Mouse (Mus musculus) limb, embryonic 13.5 days (tissue): ENCODE measurements at regions not wholly inside any gene's neighbourhood (a gene's known extent, or its start where the extent isn't known, plus 50 kb on each side); places are given as distances from the start of the nearest gene placed in this dataset.

Source experiments
- ATAC-seq: fragments of 200-750 bp; cut with Nextera tagmentation; 2 replicates; pipeline ENCODE4 v1.8.0; 2017; ENCODE audit warnings: low read depth, moderate number of reproducible peaks, moderate TSS enrichment; ENCODE audit not compliant: low FRiP score
- H3K27ac ChIP-seq: fragments of 300-500 bp; sonication (generic); 2 replicates; pipeline ENCODE4 v1.5.1; 2015; ENCODE audit warnings: inconsistent platforms, mild to moderate bottlenecking, moderate library complexity
- H3K27me3 ChIP-seq: fragments of 300-500 bp; sonication (generic); 2 replicates; pipeline ENCODE4 v1.6.1; 2015; ENCODE audit warnings: mild to moderate bottlenecking, inconsistent platforms
- H3K36me3 ChIP-seq: fragments of 300-500 bp; sonication (generic); 2 replicates; pipeline ENCODE4 v1.6.1; 2015; ENCODE audit warnings: inconsistent platforms, mild to moderate bottlenecking, moderate library complexity
- H3K4me1 ChIP-seq: fragments of 300-500 bp; sonication (generic); 2 replicates; pipeline ENCODE4 v1.6.1; 2015; ENCODE audit warnings: inconsistent platforms
- H3K4me2 ChIP-seq: fragments of 300-500 bp; sonication (generic); replicated peaks from 2 replicates; pipeline ENCODE4 v1.6.1; 2015; ENCODE audit warnings: inconsistent platforms, mild to moderate bottlenecking, moderate library complexity
- H3K4me3 ChIP-seq: fragments of 300-500 bp; sonication (generic); 2 replicates; pipeline ENCODE4 v1.5.1; 2015; ENCODE audit warnings: moderate library complexity, mild to moderate bottlenecking, inconsistent platforms
- H3K9ac ChIP-seq: fragments of 300-500 bp; sonication (generic); 2 replicates; pipeline ENCODE4 v1.6.1; 2015; ENCODE audit warnings: mild to moderate bottlenecking, inconsistent platforms
- H3K9me3 ChIP-seq: fragments of 300-500 bp; sonication (generic); 2 replicates; pipeline ENCODE4 v1.6.1; 2016; ENCODE audit warnings: inconsistent platforms
- WGBS: fragments of 180-500 bp; shearing (Covaris S2); methylation state at CpG from one replicate; pipeline ENCODE4 v1.1.7; 2015; 5-methylcytosine and 5-hydroxymethylcytosine counted together

DNA sequence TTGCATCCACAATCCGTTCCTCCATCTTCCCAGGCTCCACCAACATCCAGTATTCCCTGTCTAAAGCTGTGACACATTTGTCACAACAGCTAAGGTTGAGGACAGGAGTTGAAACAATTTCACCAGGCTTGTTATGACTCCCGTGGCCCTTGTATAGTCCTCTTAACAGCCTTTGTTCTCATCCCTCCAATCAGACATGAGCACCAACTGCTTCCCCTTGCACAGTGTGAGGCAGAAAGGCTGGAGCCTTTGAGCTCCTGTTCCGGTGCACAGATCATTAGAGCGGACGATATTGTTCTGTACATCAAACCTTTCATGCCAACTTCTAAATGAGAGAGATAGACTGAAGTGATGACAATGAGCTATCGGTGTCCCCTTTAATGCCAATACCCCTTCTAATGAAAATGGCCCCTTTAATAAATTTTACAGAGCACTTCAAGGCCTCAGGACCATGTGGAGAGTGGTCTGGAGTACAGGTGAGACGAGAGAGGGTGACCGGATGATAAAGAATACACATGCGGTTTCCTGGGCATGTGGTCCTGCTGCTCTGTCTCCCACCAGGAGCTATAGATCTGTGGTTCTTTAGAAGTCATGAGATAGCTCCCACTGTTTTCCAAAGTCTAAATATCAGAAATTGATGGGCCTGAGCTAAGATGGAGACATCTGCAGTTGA, 161.8 kb upstream of the Tmco5 start:
- no peak overlapping the region for H3K4me3 ChIP-seq
- H3K4me2 ChIP-seq, result no peak overlapping the region
- no peaks in the 10 kb centered on the region for H3K27me3 ChIP-seq
- no peaks in the 10 kb centered on the region for H3K4me1 ChIP-seq
- no peaks in the 10 kb centered on the region for H3K9me3 ChIP-seq
- WGBS, result 70% methylated on average over 9 of the region's 9 CpGs
- no peak overlapping the region for H3K9ac ChIP-seq
- no peaks in the 10 kb centered on the region for H3K36me3 ChIP-seq
- H3K27ac ChIP-seq, result no peak overlapping the region
- ATAC-seq, result no peak

DNA sequence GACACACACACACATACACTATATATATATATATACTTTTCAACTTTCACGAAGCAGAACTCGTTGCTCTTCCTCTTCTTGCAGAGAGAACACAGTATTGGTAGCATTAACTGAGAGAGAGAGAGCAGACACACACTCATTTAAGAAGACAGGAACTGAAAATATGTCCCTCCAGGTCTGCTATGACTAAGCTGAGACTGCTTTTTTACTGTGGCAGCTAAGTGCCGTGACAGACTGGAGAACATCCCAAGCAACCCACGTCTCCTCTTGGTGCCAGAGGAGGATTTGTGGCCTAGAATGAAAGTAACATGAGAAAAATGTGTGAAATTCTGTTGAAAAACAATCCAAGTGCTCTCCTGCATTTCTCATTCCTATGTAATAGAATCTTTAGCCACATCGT, 159.9 kb upstream of the Tmco5 start:
- H3K27me3 ChIP-seq, result no peaks in the 10 kb centered on the region
- 76% methylated on average over 5 of the region's 5 CpGs for WGBS
- H3K36me3 ChIP-seq, result no peaks in the 10 kb centered on the region

DNA sequence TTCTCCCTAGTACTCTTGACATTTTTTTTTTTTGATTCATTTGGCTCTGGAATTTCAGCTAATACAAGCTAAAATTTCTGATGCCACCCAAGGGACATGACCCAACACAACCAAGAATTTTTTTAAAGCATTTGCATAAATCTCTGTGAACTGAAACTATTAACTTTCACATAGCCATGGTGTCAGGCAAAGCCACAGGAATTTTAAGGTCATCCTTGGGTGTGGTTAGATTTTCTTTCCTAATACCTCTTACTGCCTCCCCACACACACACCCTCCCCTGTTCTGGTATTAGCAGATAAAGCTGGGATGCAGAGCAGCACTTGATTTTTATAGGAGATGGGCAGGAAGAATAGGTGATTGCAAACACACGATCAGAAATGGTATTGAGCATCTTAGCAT, 150.9 kb upstream of the Tmco5 start:
- Histone ChIP-seq H3K27me3 (no peaks in the 10 kb centered on the region), H3K9ac (no peak overlapping the region), H3K4me3 (no peak overlapping the region), H3K4me1 (no peaks in the 10 kb centered on the region), H3K4me2 (no peak overlapping the region), H3K36me3 (no peaks in the 10 kb centered on the region), H3K9me3 (no peaks in the 10 kb centered on the region), H3K27ac (no peak overlapping the region)
- 50% methylated on average over 1 of the region's 1 CpGs for WGBS
- no peak for ATAC-seq

More for the DNA sequence above, 159.9 kb upstream of the Tmco5 start:
- Histone ChIP-seq H3K9me3 (no peaks in the 10 kb centered on the region), H3K4me2 (no peak overlapping the region), H3K4me1 (no peaks in the 10 kb centered on the region), H3K9ac (no peak overlapping the region), H3K4me3 (no peak overlapping the region), H3K27ac (no peak overlapping the region)
- ATAC-seq, result no peak

DNA sequence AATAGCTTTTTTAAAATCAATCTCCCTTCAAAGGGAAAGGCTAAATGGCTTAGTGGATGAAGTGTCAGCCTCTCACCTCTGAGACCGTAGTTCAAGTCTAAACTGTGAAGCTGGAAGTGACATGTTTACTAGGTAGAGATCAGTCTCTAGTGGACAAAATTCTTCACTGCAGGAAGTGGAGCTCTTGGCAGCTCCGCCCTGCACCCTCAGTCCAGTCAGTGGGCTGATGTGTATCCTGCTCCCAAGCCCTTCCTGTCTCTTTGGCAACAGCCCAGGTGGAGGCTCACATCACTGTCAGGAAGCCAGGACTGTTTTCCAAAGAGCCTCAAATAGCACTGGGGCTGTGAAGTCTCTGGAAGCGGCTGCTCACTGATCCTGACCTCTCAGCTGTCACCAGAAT, 142.8 kb upstream of the Tmco5 start:
- no peaks in the 10 kb centered on the region for H3K36me3 ChIP-seq
- H3K27ac ChIP-seq, result no peak overlapping the region
- no peaks in the 10 kb centered on the region for H3K4me1 ChIP-seq
- WGBS, result 22% methylated on average over 3 of the region's 3 CpGs
- H3K4me2 ChIP-seq, result no peak overlapping the region
- H3K9ac ChIP-seq, result no peak overlapping the region
- H3K27me3 ChIP-seq, result no peaks in the 10 kb centered on the region
- no peaks in the 10 kb centered on the region for H3K9me3 ChIP-seq
- ATAC-seq, result no peak
- no peak overlapping the region for H3K4me3 ChIP-seq

DNA sequence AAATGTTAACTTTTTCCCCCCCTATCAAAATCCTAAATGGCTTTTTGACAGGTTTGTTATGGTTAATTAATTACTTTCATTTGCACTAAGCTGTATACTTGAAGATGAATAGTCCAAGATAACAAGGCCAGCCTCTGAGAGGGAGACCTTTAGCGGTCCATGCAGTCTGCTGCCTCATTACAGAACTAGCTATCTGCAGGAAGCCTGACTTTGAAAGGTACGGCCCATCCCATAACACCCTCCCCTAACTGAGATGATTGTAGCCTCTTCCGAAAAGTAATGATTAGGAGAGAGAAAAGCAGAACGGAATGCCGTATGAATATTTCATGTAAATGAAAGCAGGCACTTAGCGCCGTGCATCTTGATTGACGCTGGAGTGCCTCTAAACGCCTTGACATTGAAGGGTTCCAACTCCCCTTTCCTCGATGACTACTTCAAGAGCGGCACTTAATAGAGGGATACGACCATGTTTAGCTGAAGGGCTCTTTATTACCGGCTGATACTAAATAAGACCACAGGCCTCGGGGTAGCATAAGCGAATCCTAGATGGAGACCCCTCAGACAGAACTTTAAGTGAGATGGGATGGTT, 109.9 kb upstream of the Tmco5 start:
- Histone ChIP-seq H3K9me3 (no peaks in the 10 kb centered on the region), H3K4me3 (no peak overlapping the region), H3K27me3 (no peaks in the 10 kb centered on the region), H3K36me3 (no peaks in the 10 kb centered on the region), H3K4me1 (0 out of 2 replicates have a peak, but pooled peaks cover 3% of the 10 kb centered on the region), H3K9ac (no peak overlapping the region), H3K27ac (no peak overlapping the region), H3K4me2 (no peak overlapping the region)
- ATAC-seq, result no peak
- WGBS, result 71% methylated on average over 15 of the region's 15 CpGs

DNA sequence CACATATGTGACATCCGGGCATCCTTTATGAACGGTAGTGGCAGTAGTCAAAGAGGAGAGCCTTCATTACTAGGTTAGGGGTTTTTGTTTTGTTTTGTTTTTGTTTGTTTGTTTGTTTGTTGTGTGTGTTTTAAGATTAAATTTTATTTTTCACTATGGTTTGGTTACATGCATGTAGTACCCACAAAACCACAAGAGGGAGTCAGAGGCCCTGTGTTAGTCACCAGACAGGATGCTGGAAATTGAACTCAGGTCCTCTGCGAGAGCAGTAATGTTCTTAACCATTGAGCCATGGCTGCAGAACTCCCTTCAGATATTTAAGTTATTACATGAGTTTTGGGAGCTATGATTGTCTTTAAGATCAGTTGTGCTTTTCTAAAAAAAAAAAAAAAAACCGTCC, 109.3 kb upstream of the Tmco5 start:
- Histone ChIP-seq H3K27ac (no peak overlapping the region), H3K4me1 (0 out of 2 replicates have a peak, but pooled peaks cover 3% of the 10 kb centered on the region), H3K4me2 (no peak overlapping the region), H3K4me3 (no peak overlapping the region), H3K9me3 (no peaks in the 10 kb centered on the region), H3K36me3 (no peaks in the 10 kb centered on the region), H3K9ac (no peak overlapping the region), H3K27me3 (no peaks in the 10 kb centered on the region)
- no peak for ATAC-seq
- WGBS, result 77% methylated on average over 4 of the region's 4 CpGs

DNA sequence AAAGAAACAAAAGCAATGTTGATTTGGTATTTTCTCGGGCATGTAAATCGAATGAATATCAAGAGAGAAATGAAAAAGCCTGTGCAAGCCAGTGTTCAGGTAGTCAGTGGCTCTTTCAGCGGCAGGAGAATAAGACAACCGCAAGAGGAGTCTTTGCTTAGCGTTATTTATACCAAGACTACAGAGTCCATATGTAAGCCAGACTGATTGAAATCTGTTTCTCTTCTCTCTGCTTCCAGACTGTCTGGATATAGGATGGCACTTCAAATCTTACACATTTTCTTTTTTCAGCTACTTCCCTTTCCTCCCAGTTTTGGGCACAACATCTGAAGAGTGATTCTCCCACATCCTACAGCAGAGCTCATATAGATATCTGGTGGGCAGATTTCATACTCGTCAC, 105.9 kb upstream of the Tmco5 start:
- no peak overlapping the region for H3K9ac ChIP-seq
- no peak overlapping the region for H3K4me3 ChIP-seq
- no peak overlapping the region for H3K27ac ChIP-seq
- no peaks in the 10 kb centered on the region for H3K9me3 ChIP-seq
- H3K4me1 ChIP-seq, result 0 out of 2 replicates have a peak, but pooled peaks cover 3% of the 10 kb centered on the region
- H3K4me2 ChIP-seq, result no peak overlapping the region
- H3K36me3 ChIP-seq, result no peaks in the 10 kb centered on the region
- 84% methylated on average over 6 of the region's 6 CpGs for WGBS
- H3K27me3 ChIP-seq, result no peaks in the 10 kb centered on the region
- no peak for ATAC-seq

DNA sequence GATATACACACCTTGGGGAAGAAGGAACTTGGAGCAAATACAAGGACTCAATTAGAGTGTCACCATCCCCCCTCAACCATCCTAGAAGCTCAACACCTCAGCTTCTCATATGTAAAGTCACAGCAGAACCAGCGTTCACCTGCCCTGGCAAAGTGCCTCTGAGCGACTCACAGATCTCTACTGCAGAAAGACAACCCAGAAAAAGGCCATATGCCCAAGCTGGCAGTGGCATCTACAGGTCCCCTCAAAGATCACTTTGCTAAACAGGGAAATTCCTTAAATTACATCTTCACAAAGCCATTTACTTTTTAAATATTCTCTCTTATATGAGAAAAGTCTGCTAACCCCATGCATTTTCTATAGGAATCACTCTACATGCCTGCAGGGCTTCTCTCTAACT, 78.3 kb upstream of the Tmco5 start:
- H3K4me2 ChIP-seq, result no peak overlapping the region
- WGBS, result 83% methylated on average over 2 of the region's 2 CpGs
- H3K4me3 ChIP-seq, result no peak overlapping the region
- H3K9me3 ChIP-seq, result no peaks in the 10 kb centered on the region
- H3K9ac ChIP-seq, result no peak overlapping the region
- no peaks in the 10 kb centered on the region for H3K36me3 ChIP-seq
- H3K27me3 ChIP-seq, result no peaks in the 10 kb centered on the region
- no peak overlapping the region for H3K27ac ChIP-seq
- no peaks in the 10 kb centered on the region for H3K4me1 ChIP-seq
- no peak for ATAC-seq

DNA sequence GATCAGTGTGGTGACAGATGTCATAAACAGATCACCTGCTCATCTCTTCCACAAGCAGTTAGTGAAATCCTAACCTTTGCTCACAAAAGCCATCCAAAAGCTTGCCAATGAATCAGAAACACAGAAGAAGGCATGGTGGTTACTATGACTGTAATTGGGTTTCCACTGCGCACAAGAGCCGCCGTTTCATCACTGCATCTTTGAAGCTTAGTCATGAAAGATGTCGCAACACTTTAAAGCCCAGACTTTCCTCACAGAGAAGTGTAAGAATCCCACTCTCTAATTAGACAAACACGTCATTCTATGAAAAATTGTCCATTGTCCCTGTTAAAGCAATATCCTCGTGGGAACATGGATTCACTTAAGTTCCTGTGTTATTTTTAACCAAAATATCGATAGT, 76.9 kb upstream of the Tmco5 start:
- WGBS, result 83% methylated on average over 7 of the region's 7 CpGs
- Histone ChIP-seq H3K9ac (no peak overlapping the region), H3K27me3 (no peaks in the 10 kb centered on the region), H3K4me1 (no peaks in the 10 kb centered on the region), H3K4me3 (no peak overlapping the region), H3K27ac (no peak overlapping the region), H3K4me2 (no peak overlapping the region), H3K9me3 (no peaks in the 10 kb centered on the region), H3K36me3 (no peaks in the 10 kb centered on the region)
- ATAC-seq, result no peak

DNA sequence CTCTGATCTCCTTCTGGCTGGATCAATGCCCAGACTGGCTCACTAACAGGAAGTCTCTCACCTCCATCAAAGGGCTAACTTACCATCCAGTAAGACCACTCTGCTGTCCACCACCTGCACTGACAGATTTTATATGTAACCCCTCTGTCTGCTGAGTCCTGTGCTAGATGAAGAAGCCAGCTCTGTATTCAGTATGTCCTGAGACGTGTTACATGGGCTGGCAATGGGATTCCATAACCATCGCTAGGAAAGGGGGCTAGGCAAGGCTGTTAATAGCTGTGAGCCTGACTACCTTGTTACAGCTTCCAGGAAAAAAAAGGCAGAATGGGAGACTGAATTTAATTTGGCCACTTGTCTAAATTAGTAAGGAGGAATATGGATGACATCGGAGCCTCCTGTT, 71.3 kb upstream of the Tmco5 start:
- no peak for ATAC-seq
- Histone ChIP-seq H3K27me3 (no peaks in the 10 kb centered on the region), H3K9ac (no peak overlapping the region), H3K9me3 (no peaks in the 10 kb centered on the region), H3K4me2 (no peak overlapping the region), H3K36me3 (no peaks in the 10 kb centered on the region), H3K4me3 (no peak overlapping the region), H3K4me1 (peaks cover 10% of the 10 kb centered on the region), H3K27ac (no peak overlapping the region)
- WGBS, result 62% methylated on average over 3 of the region's 3 CpGs

DNA sequence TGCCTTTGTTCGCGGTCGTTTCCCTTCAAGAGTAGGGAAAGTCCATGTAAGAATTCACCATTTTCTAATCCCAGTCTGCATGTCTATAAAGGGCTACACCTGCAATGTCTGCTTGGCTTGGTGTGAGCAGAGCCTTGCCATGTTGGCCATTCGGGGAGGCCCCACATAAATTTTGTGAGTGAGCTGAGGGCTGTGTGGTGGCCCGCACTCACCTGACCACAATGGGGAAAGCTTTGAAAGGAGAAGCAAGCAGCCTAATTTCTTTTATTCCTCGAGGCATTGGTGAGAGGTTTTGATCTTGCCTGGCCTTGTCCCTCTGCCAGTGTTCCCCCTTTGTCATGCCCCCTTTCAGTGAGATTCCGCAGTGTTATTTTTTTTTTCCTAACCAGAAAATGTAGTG, 70.9 kb upstream of the Tmco5 start:
- no peaks in the 10 kb centered on the region for H3K9me3 ChIP-seq
- no peak overlapping the region for H3K9ac ChIP-seq
- H3K36me3 ChIP-seq, result no peaks in the 10 kb centered on the region
- peaks cover 10% of the 10 kb centered on the region for H3K4me1 ChIP-seq
- no peak overlapping the region for H3K27ac ChIP-seq
- ATAC-seq, result no peak
- H3K4me3 ChIP-seq, result no peak overlapping the region
- H3K4me2 ChIP-seq, result no peak overlapping the region
- no peaks in the 10 kb centered on the region for H3K27me3 ChIP-seq
- WGBS, result 60% methylated on average over 7 of the region's 7 CpGs

DNA sequence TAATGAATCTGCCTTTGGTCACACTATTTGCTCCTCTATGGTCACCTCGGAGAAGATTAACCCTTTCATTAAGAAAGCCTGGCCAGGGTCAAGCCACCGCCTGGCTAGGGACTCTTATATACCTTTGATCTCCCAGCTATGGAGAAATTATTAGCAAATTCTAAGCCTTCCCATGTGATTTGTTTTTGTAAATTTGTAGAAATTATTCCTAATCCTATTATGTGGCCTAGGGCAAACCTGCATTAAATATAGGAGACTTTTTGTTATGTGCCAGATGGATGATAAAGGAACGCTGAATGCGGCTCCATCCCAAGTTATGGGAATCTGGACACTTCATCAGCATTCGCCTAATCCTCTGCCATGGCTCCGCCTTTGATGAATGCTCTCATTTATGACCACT, 70.4 kb upstream of the Tmco5 start:
- no peak overlapping the region for H3K4me2 ChIP-seq
- H3K27ac ChIP-seq, result no peak overlapping the region
- no peaks in the 10 kb centered on the region for H3K27me3 ChIP-seq
- H3K36me3 ChIP-seq, result no peaks in the 10 kb centered on the region
- H3K4me3 ChIP-seq, result no peak overlapping the region
- H3K9me3 ChIP-seq, result no peaks in the 10 kb centered on the region
- WGBS, result 82% methylated on average over 6 of the region's 6 CpGs
- peaks cover 13% of the 10 kb centered on the region for H3K4me1 ChIP-seq
- ATAC-seq, result no peak
- no peak overlapping the region for H3K9ac ChIP-seq

DNA sequence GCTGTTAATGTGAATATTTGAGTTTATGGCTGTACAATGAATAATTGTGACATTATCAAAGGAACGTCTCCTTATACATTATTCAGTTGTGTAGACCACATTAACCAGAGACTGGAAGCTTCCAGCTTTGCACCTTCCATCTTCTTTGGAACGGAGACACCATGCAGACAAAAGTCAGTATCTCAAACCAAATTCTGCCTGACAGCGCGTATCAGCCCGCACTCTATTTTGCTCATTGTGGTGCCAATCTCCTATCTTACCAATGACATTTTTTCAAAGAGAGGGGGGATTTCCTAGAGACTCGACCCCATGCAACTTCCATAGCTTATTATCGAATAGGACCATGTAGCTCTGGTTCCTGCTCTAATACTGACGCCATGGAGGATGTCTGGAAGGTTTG, 69.9 kb upstream of the Tmco5 start:
- no peaks in the 10 kb centered on the region for H3K27me3 ChIP-seq
- H3K4me3 ChIP-seq, result no peak overlapping the region
- WGBS, result 91% methylated on average over 8 of the region's 8 CpGs
- H3K4me2 ChIP-seq, result no peak overlapping the region
- H3K36me3 ChIP-seq, result no peaks in the 10 kb centered on the region
- H3K4me1 ChIP-seq, result peaks cover 18% of the 10 kb centered on the region
- no peak overlapping the region for H3K9ac ChIP-seq
- no peaks in the 10 kb centered on the region for H3K9me3 ChIP-seq
- no peak overlapping the region for H3K27ac ChIP-seq
- no peak for ATAC-seq
